7 mouse cellular contexts compared by ENCODE assay signal in genomic region chr11:106675201-106675726, GRCm38 (mm10).
DNase-seq lines count a peak whose midpoint lies in the region; ATAC-seq and TF ChIP-seq lines count a peak whose summit lies in the region.

No protein-coding gene starts in this region.

- peak overlapping the region; percentile 26 for H3K4me2 ChIP-seq in hindbrain, postnatal 0 days (ENCODE audit: low read depth, low read length)
- H3K4me2 ChIP-seq in liver, embryonic 13.5 days = peak overlapping the region; percentile 29
- no peak overlapping the region; the same call in 1 of the 2 replicates for H3K4me2 ChIP-seq in neural tube, embryonic 14.5 days (ENCODE audit: low read depth, low read length)

- peak overlapping the region; percentile 20; the same call in 1 of the 2 replicates for H3K4me3 ChIP-seq in E14TG2a.4 (replicated peaks; ENCODE audit: low read length)
- H3K4me3 ChIP-seq in hindbrain, postnatal 0 days (ENCODE audit: low read length) = no peak overlapping the region
- H3K4me3 ChIP-seq in liver, embryonic 13.5 days (replicated peaks) = no peak overlapping the region
- H3K4me3 ChIP-seq in neural tube, embryonic 14.5 days (ENCODE audit: low read depth, low read length) = no peak overlapping the region

- peaks cover 71% of the 10 kb centered on the region for H3K4me1 ChIP-seq in E14TG2a.4 (replicated peaks; ENCODE audit: low read depth, low read length)
- peaks cover 21% of the 10 kb centered on the region for H3K4me1 ChIP-seq in hindbrain, postnatal 0 days (ENCODE audit: insufficient read depth, low read length)
- H3K4me1 ChIP-seq in liver, embryonic 13.5 days (replicated peaks) = peaks cover 38% of the 10 kb centered on the region
- peaks cover 10% of the 10 kb centered on the region for H3K4me1 ChIP-seq in neural tube, embryonic 14.5 days (ENCODE audit: control insufficient read depth, insufficient read depth, low read length)

- H3K9ac ChIP-seq in hindbrain, postnatal 0 days (replicated peaks; ENCODE audit: low read length) = 0 out of 2 replicates have a peak overlapping the region, but pooled peaks have one; percentile 4
- H3K9ac ChIP-seq in liver, embryonic 13.5 days = 0 out of 2 replicates have a peak overlapping the region, but pooled peaks have one; percentile 3
- H3K9ac ChIP-seq in neural tube, embryonic 14.5 days (replicated peaks; ENCODE audit: low read depth, low read length) = peak overlapping the region; percentile 11; the same call in 1 of the 2 replicates

- H3K27me3 ChIP-seq in E14TG2a.4 (ENCODE audit: insufficient read depth, low read length) = no peaks in the 10 kb centered on the region
- no peaks in the 10 kb centered on the region for H3K27me3 ChIP-seq in hindbrain, postnatal 0 days (ENCODE audit: insufficient read depth, low read length)
- no peaks in the 10 kb centered on the region for H3K27me3 ChIP-seq in liver, embryonic 13.5 days
- no peaks in the 10 kb centered on the region for H3K27me3 ChIP-seq in neural tube, embryonic 14.5 days (ENCODE audit: control insufficient read depth, insufficient read depth, low read length)

- 55% methylated on average over 10 of the region's 10 CpGs for WGBS in hindbrain, postnatal 0 days
- 38% methylated on average over 10 of the region's 10 CpGs for WGBS in liver, embryonic 13.5 days (ENCODE audit: insufficient replicate concordance)
- 61% methylated on average over 10 of the region's 10 CpGs for WGBS in neural tube, embryonic 14.5 days

- peak; percentile 73 for DNase-seq in adipocyte (ENCODE audit: low spot score)
- peak; percentile 71 for DNase-seq in gastrocnemius, postnatal 25 days
- DNase-seq in hindbrain, postnatal 0 days (ENCODE audit: low spot score) = no peak
- DNase-seq in liver, embryonic 13.5 days = peak; percentile 10
- no peak for DNase-seq in cerebellum, adult 9-10 months

- no peak for ATAC-seq in hindbrain, postnatal 0 days
- ATAC-seq in liver, embryonic 13.5 days (ENCODE audit: low read depth) = no peak
- ATAC-seq in neural tube, embryonic 14.5 days (ENCODE audit: low read depth) = no peak

- no peak for TF ChIP-seq CTCF in E14TG2a.4 (conservative IDR thresholded peaks at IDR 0.05; ENCODE audit: low read length)
- TF ChIP-seq CTCF in hindbrain, postnatal 0 days (IDR thresholded peaks at IDR 0.05; ENCODE audit: low read depth) = no peak

- H3K27ac ChIP-seq in hindbrain, postnatal 0 days = peak overlapping the region; percentile 79
- peak overlapping the region; percentile 53; the same call in 1 of the 2 replicates for H3K27ac ChIP-seq in liver, embryonic 13.5 days
- H3K27ac ChIP-seq in neural tube, embryonic 14.5 days (ENCODE audit: low read depth, low read length) = peak overlapping the region; percentile 74

- H3K36me3 ChIP-seq in E14TG2a.4 (ENCODE audit: insufficient read depth, low read length) = peaks cover 69% of the 10 kb centered on the region
- no peaks in the 10 kb centered on the region for H3K36me3 ChIP-seq in hindbrain, postnatal 0 days (ENCODE audit: insufficient read depth, low read length)
- no peaks in the 10 kb centered on the region for H3K36me3 ChIP-seq in liver, embryonic 13.5 days
- H3K36me3 ChIP-seq in neural tube, embryonic 14.5 days (ENCODE audit: control insufficient read depth, insufficient read depth, low read length) = no peaks in the 10 kb centered on the region

- no peaks in the 10 kb centered on the region for H3K9me3 ChIP-seq in E14TG2a.4 (ENCODE audit: low read length)
- no peaks in the 10 kb centered on the region for H3K9me3 ChIP-seq in hindbrain, postnatal 0 days (ENCODE audit: low read length)
- no peaks in the 10 kb centered on the region for H3K9me3 ChIP-seq in liver, embryonic 13.5 days (replicated peaks)
- no peaks in the 10 kb centered on the region for H3K9me3 ChIP-seq in neural tube, embryonic 14.5 days (ENCODE audit: control insufficient read depth, low read length)

Comparison
In these comparisons a context has a peak if more than half of its experiments do, and no peak if none do; other contexts are left out.
1. DNase-seq: peak in adipocyte (single experiment), gastrocnemius, postnatal 25 days (single experiment) and liver, embryonic 13.5 days (single experiment); none in hindbrain, postnatal 0 days (single experiment) and cerebellum, adult 9-10 months (single experiment).
2. Peak in every context shown above with its lines, with median percentiles within 50 percentile points of each other: H3K27ac ChIP-seq and H3K9ac ChIP-seq.